Mouse (Mus musculus) cerebellum, adult 2 months (tissue): ENCODE measurements around the gene Cngb1. TPM values are rescaled to one million over a fixed set of nuclear protein-coding genes. Genes with fewer than 3 reads are reported as not detected.

Source experiments
- DNase-seq, 2 experiments: peaks; one replicate each; pipeline ENCODE4 v3.0.0; 2021
- H3K27ac ChIP-seq: fragments of 200-500 bp; 2 replicates; pipeline ENCODE4 v1.5.1; 2012; ENCODE audit warnings: low read length, control low read depth, inconsistent platforms; ENCODE audit not compliant: insufficient read depth
- H3K27me3 ChIP-seq: fragments of 200-500 bp; 2 replicates; pipeline ENCODE4 v1.6.1; 2012; ENCODE audit warnings: inconsistent platforms, mild to moderate bottlenecking, low read length, moderate library complexity; ENCODE audit not compliant: control insufficient read depth, insufficient read depth
- H3K4me1 ChIP-seq: fragments of 200-500 bp; 2 replicates; pipeline ENCODE4 v1.6.1; 2011; ENCODE audit warnings: low read length; ENCODE audit not compliant: control insufficient read depth, insufficient read depth
- H3K4me3 ChIP-seq: fragments of 200-500 bp; replicated peaks from 2 replicates; pipeline ENCODE3; 2011; ENCODE audit warnings: mild to moderate bottlenecking, low read depth, low read length, control low read depth; ENCODE audit not compliant: insufficient read depth
- CTCF ChIP-seq: fragments of 200-500 bp; IDR thresholded peaks from 2 replicates; pipeline ENCODE4 v1.5.1; 2011; ENCODE audit warnings: low read depth, mild to moderate bottlenecking, control low read depth, low read length, moderate library complexity, borderline replicate concordance; ENCODE audit not compliant: insufficient read depth
- POLR2A ChIP-seq: fragments of 200-500 bp; IDR thresholded peaks from 2 replicates; pipeline ENCODE4 v1.6.1; 2011; ENCODE audit warnings: low read length, control low read depth, borderline replicate concordance; ENCODE audit not compliant: insufficient read depth
- WGBS: fragments of 180-500 bp; shearing (Covaris S2); methylation state at CpG from one replicate; pipeline ENCODE4 v1.1.7; 2018; 5-methylcytosine and 5-hydroxymethylcytosine counted together
- polyA plus RNA-seq: library from polyadenylated mRNA; depleted of rRNA; stranded (reverse); fragments of >200 nt; gene quantifications from 2 replicates; pipeline ENCODE4 v1.2.3, GENCODE M21; 2012

Gene Cngb1
- polyA plus RNA-seq, 1 experiment, result 0.41 TPM

- TF ChIP-seq POLR2A, result no peak
- peak; percentile 76 for TF ChIP-seq CTCF
- H3K4me1 ChIP-seq, result no peaks in the 10 kb centered on the region
- no peak overlapping the region for H3K27ac ChIP-seq
- WGBS, result 17% methylated on average over 16 of the region's 16 CpGs
- no peaks in the 10 kb centered on the region for H3K27me3 ChIP-seq
- DNase-seq, result peak; percentile 89 to 93
- peak overlapping the region; percentile 53 for H3K4me3 ChIP-seq
These were observed 51.6 kb downstream of the Cngb1 start for GRCm38 (mm10) chr8:95254564-95255434.

GRCm38 (mm10) chr8:95252056-95252455 lies 54.3 kb downstream of the Cngb1 start:
- 63% methylated on average over 9 of the region's 9 CpGs for WGBS
- DNase-seq, result no peak
- TF ChIP-seq POLR2A (no peak), CTCF (no peak)

GRCm38 (mm10) chr8:95249847-95250246 lies 56.5 kb downstream of the Cngb1 start:
- H3K27me3 ChIP-seq, result no peaks in the 10 kb centered on the region
- DNase-seq, result no peak
- H3K4me3 ChIP-seq, result no peak overlapping the region
- no peak overlapping the region for H3K27ac ChIP-seq
- peaks cover 5% of the 10 kb centered on the region for H3K4me1 ChIP-seq
- 56% methylated on average over 4 of the region's 4 CpGs for WGBS
- TF ChIP-seq POLR2A (no peak), CTCF (no peak)

More at GRCm38 (mm10) chr8:95252056-95252455, 54.3 kb downstream of the Cngb1 start:
- no peak overlapping the region for H3K4me3 ChIP-seq
- H3K27me3 ChIP-seq, result no peaks in the 10 kb centered on the region
- no peaks in the 10 kb centered on the region for H3K4me1 ChIP-seq
- no peak overlapping the region for H3K27ac ChIP-seq

- peaks cover 5% of the 10 kb centered on the region for H3K4me1 ChIP-seq
- no peak overlapping the region for H3K4me3 ChIP-seq
- no peak for DNase-seq
- no peaks in the 10 kb centered on the region for H3K27me3 ChIP-seq
- 91% methylated on average over 5 of the region's 5 CpGs for WGBS
- H3K27ac ChIP-seq, result no peak overlapping the region
- TF ChIP-seq CTCF (no peak), POLR2A (no peak)
These were observed 59.1 kb downstream of the Cngb1 start for GRCm38 (mm10) chr8:95247277-95247676.

- TF ChIP-seq CTCF, result no peak
- TF ChIP-seq POLR2A, result no peak
- H3K4me1 ChIP-seq, result peaks cover 5% of the 10 kb centered on the region
- H3K27me3 ChIP-seq, result no peaks in the 10 kb centered on the region
- no peak overlapping the region for H3K4me3 ChIP-seq
- no peak overlapping the region for H3K27ac ChIP-seq
- 50% methylated on average over 5 of the region's 5 CpGs for WGBS
- DNase-seq, result no peak
These were observed 61.2 kb downstream of the Cngb1 start for GRCm38 (mm10) chr8:95245180-95245579.

GRCm38 (mm10) chr8:95243853-95244252 lies 62.5 kb downstream of the Cngb1 start:
- H3K27me3 ChIP-seq, result no peaks in the 10 kb centered on the region
- no peak overlapping the region for H3K27ac ChIP-seq
- H3K4me3 ChIP-seq, result no peak overlapping the region
- no peak for DNase-seq
- H3K4me1 ChIP-seq, result peaks cover 5% of the 10 kb centered on the region
- 70% methylated on average over 4 of the region's 4 CpGs for WGBS
- no peak for TF ChIP-seq CTCF
- no peak for TF ChIP-seq POLR2A

- no peak for DNase-seq
- Histone ChIP-seq H3K4me3 (peak overlapping the region; percentile 7), H3K27ac (no peak overlapping the region), H3K4me1 (peaks cover 5% of the 10 kb centered on the region), H3K27me3 (no peaks in the 10 kb centered on the region)
- no peak for TF ChIP-seq POLR2A
- no peak for TF ChIP-seq CTCF
- WGBS, result 12% methylated on average over 12 of the region's 12 CpGs
These were observed 63.4 kb downstream of the Cngb1 start for GRCm38 (mm10) chr8:95242826-95243571.
